ENCODE assay signal across 7 mouse cellular contexts in the genomic region with DNA sequence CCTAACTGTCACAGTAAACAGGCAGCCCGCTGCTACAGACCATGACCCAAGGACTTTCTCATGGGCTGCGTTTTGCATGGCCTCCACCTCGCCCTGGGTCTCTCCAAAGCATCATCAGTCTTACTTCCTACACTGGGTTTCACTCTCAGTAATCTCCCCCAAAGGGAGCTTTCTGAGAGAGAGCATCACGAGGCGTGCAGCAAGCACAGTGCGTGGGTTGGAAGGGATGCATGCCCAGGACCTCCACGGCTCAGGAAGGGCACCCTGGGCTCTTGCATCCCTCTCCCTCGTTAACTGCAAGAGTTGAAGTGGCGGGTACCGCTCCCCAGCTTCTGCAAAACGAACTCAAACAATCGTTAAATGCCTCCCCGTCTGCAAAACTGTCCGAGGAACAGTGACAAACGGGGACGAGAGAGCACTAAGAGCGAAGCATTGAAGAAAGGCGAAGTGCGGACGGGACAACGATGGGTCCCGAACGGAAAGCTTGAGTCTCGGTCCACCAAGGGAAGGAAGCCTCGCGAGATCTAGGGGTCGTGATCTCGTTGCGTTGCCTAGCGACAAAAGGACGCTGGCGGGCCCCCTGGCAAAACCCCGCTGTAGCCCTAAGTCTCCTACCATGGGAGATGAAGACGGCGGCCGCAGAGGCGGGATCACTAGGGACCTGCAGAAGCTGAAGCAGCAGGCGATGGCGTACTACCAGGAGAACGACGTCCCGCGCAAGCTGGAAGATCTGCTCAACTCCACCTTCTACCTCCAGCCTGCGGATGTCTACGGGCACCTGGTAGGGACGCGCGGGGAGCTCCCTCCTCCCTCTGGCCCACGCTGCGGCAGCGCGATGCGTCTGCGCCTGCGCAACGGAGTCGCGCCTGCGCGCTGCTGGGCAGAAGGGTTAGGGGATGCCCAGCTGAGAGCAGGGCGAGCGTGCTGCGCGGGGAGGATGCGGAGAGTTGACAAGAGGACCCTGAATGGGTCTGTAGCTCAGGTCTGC. TPM values are rescaled to one million over a fixed set of nuclear protein-coding genes. Genes with fewer than 3 reads are reported as not detected.
A peak's percentile ranks its signal among the peaks of the same experiment; 100 is the strongest.
DNase-seq lines count a peak whose midpoint lies in the region; ATAC-seq lines count a peak whose summit lies in the region.

Eno4 (plus strand) TSS at position 585 of the 988 bp plus-strand sequence.
Hspa12a (minus strand) TSS at position 814 of the 988 bp plus-strand sequence.

- peaks cover 20% of the 10 kb centered on the region for H3K4me1 ChIP-seq in limb, embryonic 10.5 days
- H3K4me1 ChIP-seq in midbrain, embryonic 13.5 days (replicated peaks) = peaks cover 14% of the 10 kb centered on the region

- WGBS in limb, embryonic 10.5 days = under 1% methylated on average over 65 of the region's 65 CpGs
- WGBS in midbrain, embryonic 13.5 days = under 1% methylated on average over 65 of the region's 65 CpGs

- peak; percentile 94 for ATAC-seq in granulocyte monocyte progenitor cell, adult 5-6 weeks (replicated peaks; ENCODE audit: poor library complexity, severe bottlenecking)
- peak; percentile 98 for ATAC-seq in midbrain, embryonic 13.5 days

- peak within 1 kb of the TSS; percentile 93 for H3K27ac ChIP-seq in limb, embryonic 10.5 days
- peak within 1 kb of the TSS; percentile 61 for H3K27ac ChIP-seq in midbrain, embryonic 13.5 days

- H3K27me3 ChIP-seq in limb, embryonic 10.5 days (ENCODE audit: low read depth, poor library complexity, severe bottlenecking) = no peaks in the 10 kb centered on the region
- H3K27me3 ChIP-seq in midbrain, embryonic 13.5 days = peaks cover 49% of the 10 kb centered on the region

- peak within 1 kb of the TSS; percentile 78 for H3K4me3 ChIP-seq in limb, embryonic 10.5 days
- peak within 1 kb of the TSS; percentile 62 for H3K4me3 ChIP-seq in midbrain, embryonic 13.5 days (replicated peaks)

- no peaks in the 10 kb centered on the region for H3K36me3 ChIP-seq in limb, embryonic 10.5 days
- no peaks in the 10 kb centered on the region for H3K36me3 ChIP-seq in midbrain, embryonic 13.5 days

- no peaks in the 10 kb centered on the region for H3K9me3 ChIP-seq in limb, embryonic 10.5 days (replicated peaks)
- H3K9me3 ChIP-seq in midbrain, embryonic 13.5 days = no peaks in the 10 kb centered on the region

- DNase-seq in adrenal gland, adult 8-10 months = peak; percentile 89
- peak; percentile 93 for DNase-seq in embryo, embryonic 11.5 days (ENCODE audit: low read depth, low spot score)
- peak; percentile 96 for DNase-seq in kidney, adult 11 months
- DNase-seq in limb, embryonic 10.5 days (ENCODE audit: low spot score) = peak; percentile 94
- DNase-seq in spleen, adult 12 weeks (ENCODE audit: low spot score) = peak; percentile 74

- H3K4me2 ChIP-seq in midbrain, embryonic 13.5 days (replicated peaks) = peak within 1 kb of the TSS; percentile 88

- peak within 1 kb of the TSS; percentile 84 for H3K9ac ChIP-seq in midbrain, embryonic 13.5 days (replicated peaks)

RNA-seq across cellular contexts. Expression of gene Eno4, which starts in this region (rescaled TPM):
- under 1 TPM; 0.24 to 0.71 (median 0.29) TPM for total RNA-seq in adrenal gland, adult 8-10 months (2022)
- not detected in 2 replicates for total RNA-seq in granulocyte monocyte progenitor cell, adult 5-6 weeks (2014; fragmentation: Nextera tagmentation)
- total RNA-seq in granulocyte monocyte progenitor cell, adult 5-6 weeks (2017) = not detected in 2 replicates
- polyA plus RNA-seq in limb, embryonic 10.5 days (2016; fragmentation: Nextera tagmentation; extraction: Ambion mirVana) = 0.51 and 0.79 TPM in 2 replicates
- 0.61 and 0.66 TPM in 2 replicates for polyA plus RNA-seq in midbrain, embryonic 13.5 days (2015; fragmentation: Nextera tagmentation; extraction: Ambion mirVana)

RNA-seq across cellular contexts. Expression of gene Hspa12a, which starts in this region (rescaled TPM):
- total RNA-seq in adrenal gland, adult 8-10 months (2022) = 100 to 1,000 TPM in 3 of 4 experiments, 10 to 100 TPM in 1; 90.2 to 190 (median 131) TPM
- total RNA-seq in granulocyte monocyte progenitor cell, adult 5-6 weeks (2014; fragmentation: Nextera tagmentation) = not detected in 2 replicates
- 0.05 TPM in 1 of 2 replicates, not detected in the other for total RNA-seq in granulocyte monocyte progenitor cell, adult 5-6 weeks (2017)
- polyA plus RNA-seq in limb, embryonic 10.5 days (2016; fragmentation: Nextera tagmentation; extraction: Ambion mirVana) = 3.1 and 3.6 TPM in 2 replicates
- polyA plus RNA-seq in midbrain, embryonic 13.5 days (2015; fragmentation: Nextera tagmentation; extraction: Ambion mirVana) = 30.1 and 35.4 TPM in 2 replicates

Comparison
In these comparisons a context has a peak if more than half of its experiments do, and no peak if none do; other contexts are left out.
1. Peak in every context shown above with its lines: DNase-seq, ATAC-seq, H3K4me3 ChIP-seq and H3K27ac ChIP-seq.
2. RNA of gene Hspa12a (total RNA-seq): 90.2 to 190 TPM in adrenal gland, adult 8-10 months; 0.05 TPM in granulocyte monocyte progenitor cell, adult 5-6 weeks; every median in the first group is over 10 times any median in the second.
3. Peak in ATAC-seq in granulocyte monocyte progenitor cell, adult 5-6 weeks; RNA of the genes that start here not detected or under 1 TPM.